Mouse (Mus musculus) midbrain, embryonic 16.5 days (tissue): ENCODE measurements around the gene Vrk1. TPM values are rescaled to one million over a fixed set of nuclear protein-coding genes. Genes with fewer than 3 reads are reported as not detected.

Source experiments
- ATAC-seq: fragments of 200-750 bp; cut with Nextera tagmentation; 2 replicates; pipeline ENCODE4 v1.8.0; 2017; ENCODE audit warnings: moderate TSS enrichment
- H3K27ac ChIP-seq: fragments of 300-500 bp; sonication (generic); 2 replicates; pipeline ENCODE4 v1.5.1; 2014; ENCODE audit warnings: mild to moderate bottlenecking, low read length, mixed read lengths
- H3K27me3 ChIP-seq: fragments of 300-500 bp; sonication (generic); 2 replicates; pipeline ENCODE4 v1.6.1; 2014; ENCODE audit warnings: low read depth, low read length, mixed read lengths; ENCODE audit not compliant: control insufficient read depth, insufficient read depth
- H3K36me3 ChIP-seq: fragments of 300-500 bp; sonication (generic); 2 replicates; pipeline ENCODE4 v1.6.1; 2014; ENCODE audit warnings: mild to moderate bottlenecking, low read length, moderate library complexity, mixed read lengths; ENCODE audit not compliant: control insufficient read depth, insufficient read depth
- H3K4me1 ChIP-seq: fragments of 300-500 bp; sonication (generic); 2 replicates; pipeline ENCODE4 v1.6.1; 2014; ENCODE audit warnings: mild to moderate bottlenecking, low read length, mixed read lengths; ENCODE audit not compliant: control insufficient read depth, insufficient read depth
- H3K4me2 ChIP-seq: fragments of 300-500 bp; sonication (generic); 2 replicates; pipeline ENCODE4 v1.6.1; 2014; ENCODE audit warnings: mild to moderate bottlenecking, low read length, mixed read lengths
- H3K4me3 ChIP-seq: fragments of 300-500 bp; sonication (generic); 2 replicates; pipeline ENCODE4 v1.5.1; 2014; ENCODE audit warnings: low read depth, mild to moderate bottlenecking, low read length, moderate library complexity, mixed read lengths
- H3K9ac ChIP-seq: fragments of 300-500 bp; sonication (generic); 2 replicates; pipeline ENCODE4 v1.6.1; 2014; ENCODE audit warnings: low read depth, low read length, mixed read lengths
- H3K9me3 ChIP-seq: fragments of 300-500 bp; sonication (generic); replicated peaks from 2 replicates; pipeline ENCODE4 v1.6.1; 2014; ENCODE audit warnings: mild to moderate bottlenecking, low read length, mixed read lengths; ENCODE audit not compliant: control insufficient read depth, poor library complexity, severe bottlenecking
- WGBS: fragments of 180-500 bp; shearing (Covaris S2); extraction: QIAGEN DNeasy Blood & Tissue Kit; methylation state at CpG from one replicate; pipeline ENCODE4 v1.1.7; 2014; 5-methylcytosine and 5-hydroxymethylcytosine counted together
- polyA plus RNA-seq: library from polyadenylated mRNA; unstranded; fragments of >200 nt; fragmentation: Nextera tagmentation; extraction: Ambion mirVana; gene quantifications from 2 replicates; pipeline ENCODE4 v1.2.1, GENCODE M21; 2015

Gene Vrk1
- polyA plus RNA-seq, 1 experiment from 2014 or later, result 30.1 TPM

DNA sequence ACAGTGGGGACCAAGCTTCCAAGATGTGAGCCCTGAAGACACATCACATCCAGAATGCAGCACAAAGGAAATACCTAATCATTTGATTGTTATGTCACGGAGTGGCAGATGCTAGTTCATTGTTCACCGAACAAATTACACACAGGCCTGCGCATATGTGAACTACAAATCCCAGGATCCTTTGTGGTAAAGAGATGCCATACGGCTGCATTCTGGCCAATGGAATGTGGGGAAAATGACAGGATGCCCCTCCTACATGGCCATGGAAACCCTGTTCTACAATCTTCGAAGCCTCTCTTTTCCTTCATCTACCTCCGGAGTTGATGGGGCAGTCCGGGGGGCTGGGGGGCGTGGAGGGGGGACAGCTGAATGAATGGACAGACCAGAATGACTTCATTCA is 37.4 kb upstream of the Vrk1 start:
- no peaks in the 10 kb centered on the region for H3K9me3 ChIP-seq
- H3K27ac ChIP-seq, result no peak overlapping the region
- no peaks in the 10 kb centered on the region for H3K27me3 ChIP-seq
- H3K36me3 ChIP-seq, result no peaks in the 10 kb centered on the region
- H3K4me1 ChIP-seq, result peaks cover 4% of the 10 kb centered on the region
- ATAC-seq, result no peak
- H3K4me3 ChIP-seq, result no peak overlapping the region
- no peak overlapping the region for H3K4me2 ChIP-seq
- H3K9ac ChIP-seq, result no peak overlapping the region
- WGBS, result 88% methylated on average over 8 of the region's 8 CpGs

- no peaks in the 10 kb centered on the region for H3K36me3 ChIP-seq
- H3K9me3 ChIP-seq, result no peaks in the 10 kb centered on the region
- no peaks in the 10 kb centered on the region for H3K27me3 ChIP-seq
- no peaks in the 10 kb centered on the region for H3K4me1 ChIP-seq
- H3K27ac ChIP-seq, result no peak overlapping the region
- no peak overlapping the region for H3K9ac ChIP-seq
- 28% methylated on average over 9 of the region's 9 CpGs for WGBS
- ATAC-seq, result peak; percentile 58; the same call in 1 of the 2 replicates
- no peak overlapping the region for H3K4me3 ChIP-seq
- no peak overlapping the region for H3K4me2 ChIP-seq
Observed at GRCm38 (mm10) chr12:105973691-105974090, 36.3 kb upstream of the Vrk1 start.

GRCm38 (mm10) chr12:105974107-105974506 is 35.9 kb upstream of the Vrk1 start:
- ATAC-seq, result no peak
- H3K4me1 ChIP-seq, result no peaks in the 10 kb centered on the region
- H3K27me3 ChIP-seq, result no peaks in the 10 kb centered on the region
- no peak overlapping the region for H3K4me3 ChIP-seq
- no peak overlapping the region for H3K27ac ChIP-seq
- no peaks in the 10 kb centered on the region for H3K9me3 ChIP-seq
- no peaks in the 10 kb centered on the region for H3K36me3 ChIP-seq
- no peak overlapping the region for H3K4me2 ChIP-seq
- WGBS, result 25% methylated on average over 4 of the region's 5 CpGs
- no peak overlapping the region for H3K9ac ChIP-seq

DNA sequence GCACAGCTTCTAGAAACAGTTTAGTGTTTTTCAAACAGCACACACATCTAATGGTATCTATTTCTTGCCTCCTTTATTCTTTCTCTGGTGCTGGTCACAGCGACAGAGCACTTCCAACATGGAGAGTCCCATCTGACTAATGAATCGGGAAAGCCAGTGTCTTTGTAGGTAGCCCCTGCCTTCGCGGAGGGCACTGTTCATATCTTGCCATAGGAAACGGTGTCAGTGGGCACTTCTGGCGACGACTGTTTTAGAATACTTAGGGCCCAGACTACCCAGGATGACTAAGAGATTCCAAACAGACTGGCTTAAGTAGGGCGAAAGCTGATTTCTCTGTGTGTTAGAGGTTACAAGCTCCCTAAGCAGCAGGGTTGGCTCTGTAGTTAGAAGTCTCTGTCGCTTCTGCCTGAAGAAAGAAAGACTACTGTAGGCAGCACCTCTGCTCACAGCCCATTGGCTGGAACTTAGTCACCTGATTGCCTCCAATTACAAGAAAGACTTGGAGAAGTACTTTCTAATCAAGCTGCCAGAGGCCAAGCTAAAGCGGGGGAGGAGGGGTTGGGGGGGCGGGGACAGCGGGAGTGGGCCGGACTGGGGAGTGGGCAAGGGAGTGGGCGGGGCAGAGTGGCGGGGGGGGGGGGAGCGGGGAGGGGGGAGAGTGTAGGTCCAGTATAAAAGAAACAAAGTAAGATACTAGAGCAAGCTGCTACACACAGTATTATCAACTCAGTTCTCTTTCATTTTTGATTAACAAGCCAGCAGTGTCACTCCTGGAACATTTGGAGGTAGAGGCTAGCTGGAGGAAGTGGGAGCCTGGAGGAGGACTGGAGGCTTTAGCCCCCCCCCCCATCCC is 28.7 kb upstream of the Vrk1 start:
- no peak for ATAC-seq
- no peak overlapping the region for H3K4me2 ChIP-seq
- H3K36me3 ChIP-seq, result no peaks in the 10 kb centered on the region
- no peaks in the 10 kb centered on the region for H3K27me3 ChIP-seq
- no peak overlapping the region for H3K9ac ChIP-seq
- WGBS, result 38% methylated on average over 9 of the region's 16 CpGs
- no peak overlapping the region for H3K4me3 ChIP-seq
- H3K4me1 ChIP-seq, result peaks cover 3% of the 10 kb centered on the region; the same call in 1 of the 2 replicates
- no peaks in the 10 kb centered on the region for H3K9me3 ChIP-seq
- H3K27ac ChIP-seq, result no peak overlapping the region

GRCm38 (mm10) chr12:105981974-105982305 is 28.1 kb upstream of the Vrk1 start:
- no peak for ATAC-seq

DNA sequence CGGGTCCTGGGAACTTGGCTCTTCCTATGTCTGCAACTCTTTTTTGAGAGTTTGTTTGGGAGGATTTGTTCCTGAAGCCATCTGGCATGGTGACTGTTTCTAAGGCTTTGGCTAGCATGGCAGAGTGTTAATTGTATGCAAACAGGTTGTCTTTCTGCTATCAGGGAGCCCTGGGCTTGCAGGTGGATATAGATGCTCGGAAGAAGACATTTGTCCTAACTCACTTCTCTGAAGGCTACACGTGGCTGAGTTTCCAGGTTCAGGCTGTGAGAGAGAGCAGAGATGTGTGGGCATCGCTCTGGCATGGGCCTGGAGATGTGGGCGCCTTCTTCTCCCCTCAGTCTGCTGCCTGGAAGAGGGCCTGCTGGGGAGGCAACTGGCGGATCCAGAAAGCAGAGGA is 27.4 kb upstream of the Vrk1 start:
- Histone ChIP-seq H3K27me3 (no peaks in the 10 kb centered on the region), H3K4me1 (peaks cover 3% of the 10 kb centered on the region; the same call in 1 of the 2 replicates), H3K36me3 (no peaks in the 10 kb centered on the region), H3K9ac (no peak overlapping the region), H3K27ac (no peak overlapping the region), H3K9me3 (no peaks in the 10 kb centered on the region), H3K4me3 (no peak overlapping the region), H3K4me2 (no peak overlapping the region)
- 81% methylated on average over 6 of the region's 6 CpGs for WGBS
- no peak for ATAC-seq

More at GRCm38 (mm10) chr12:105981974-105982305, 28.1 kb upstream of the Vrk1 start:
- no peak overlapping the region for H3K9ac ChIP-seq
- peaks cover 3% of the 10 kb centered on the region; the same call in 1 of the 2 replicates for H3K4me1 ChIP-seq
- no peak overlapping the region for H3K4me2 ChIP-seq
- H3K27me3 ChIP-seq, result no peaks in the 10 kb centered on the region
- H3K27ac ChIP-seq, result no peak overlapping the region
- WGBS, result 87% methylated on average over 7 of the region's 7 CpGs
- no peaks in the 10 kb centered on the region for H3K36me3 ChIP-seq
- no peaks in the 10 kb centered on the region for H3K9me3 ChIP-seq
- no peak overlapping the region for H3K4me3 ChIP-seq

DNA sequence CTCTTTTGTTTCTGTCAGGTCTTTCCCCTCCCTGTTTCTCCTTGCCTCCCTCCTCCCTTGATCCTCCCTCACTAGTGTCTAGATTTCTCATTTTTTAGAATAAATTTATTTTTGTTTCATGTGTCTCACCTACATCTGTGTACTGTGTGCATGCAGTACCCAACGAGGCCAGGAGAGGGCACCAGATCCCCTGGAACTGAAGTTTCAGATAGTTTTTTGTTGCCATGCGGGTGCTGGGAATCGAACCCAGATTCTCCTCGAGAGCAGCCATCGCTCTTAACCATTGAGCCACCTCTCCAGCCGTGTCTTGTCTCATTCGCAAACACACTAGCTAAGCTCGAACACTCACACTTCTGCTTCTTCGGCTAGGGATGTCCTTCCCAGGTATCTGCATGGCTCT is 26.5 kb upstream of the Vrk1 start:
- WGBS, result 96% methylated on average over 9 of the region's 9 CpGs
- H3K4me3 ChIP-seq, result no peak overlapping the region
- peaks cover 3% of the 10 kb centered on the region; the same call in 1 of the 2 replicates for H3K4me1 ChIP-seq
- no peaks in the 10 kb centered on the region for H3K27me3 ChIP-seq
- no peak overlapping the region for H3K4me2 ChIP-seq
- H3K9me3 ChIP-seq, result no peaks in the 10 kb centered on the region
- no peaks in the 10 kb centered on the region for H3K36me3 ChIP-seq
- ATAC-seq, result no peak
- no peak overlapping the region for H3K9ac ChIP-seq
- no peak overlapping the region for H3K27ac ChIP-seq

- Histone ChIP-seq H3K4me1 (no peaks in the 10 kb centered on the region), H3K36me3 (no peaks in the 10 kb centered on the region), H3K9ac (no peak overlapping the region), H3K9me3 (no peaks in the 10 kb centered on the region), H3K27me3 (no peaks in the 10 kb centered on the region), H3K4me3 (no peak overlapping the region), H3K27ac (no peak overlapping the region), H3K4me2 (no peak overlapping the region)
- no peak for ATAC-seq
- WGBS, result 87% methylated on average over 4 of the region's 4 CpGs
Observed at GRCm38 (mm10) chr12:105988434-105988833, 21.6 kb upstream of the Vrk1 start.

DNA sequence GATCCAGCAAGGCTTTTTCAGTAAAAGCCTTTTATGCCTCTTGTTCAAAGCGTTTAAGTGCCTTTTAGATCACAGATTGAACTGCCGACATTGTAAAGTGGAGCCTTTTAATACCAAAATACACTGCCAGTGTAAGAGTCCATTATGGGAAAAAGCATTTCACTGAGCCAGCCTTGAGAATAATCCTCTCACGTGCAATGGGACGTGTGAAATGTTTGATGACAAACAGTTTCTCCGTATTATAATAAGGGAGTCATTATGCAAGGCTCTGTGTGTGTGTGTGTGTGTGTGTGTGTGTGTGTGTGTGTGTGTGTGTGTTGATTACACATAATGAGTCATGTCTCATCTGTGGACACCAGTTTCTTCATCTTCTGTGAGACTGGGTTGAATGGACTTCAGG is 17.3 kb upstream of the Vrk1 start:
- H3K27me3 ChIP-seq, result no peaks in the 10 kb centered on the region

More for the DNA sequence above, 17.3 kb upstream of the Vrk1 start:
- Histone ChIP-seq H3K4me2 (no peak overlapping the region), H3K9ac (no peak overlapping the region), H3K4me1 (no peaks in the 10 kb centered on the region), H3K9me3 (no peaks in the 10 kb centered on the region), H3K36me3 (no peaks in the 10 kb centered on the region), H3K4me3 (no peak overlapping the region), H3K27ac (no peak overlapping the region; the same call in 1 of the 2 replicates)
- 37% methylated on average over 5 of the region's 5 CpGs for whole genome bisulfite sequencing
- no peak for ATAC-seq
